Mouse (Mus musculus) stomach, embryonic 14.5 days (tissue): Measurements from ENCODE around the gene Rell1. TPM values are rescaled to one million over a fixed set of nuclear protein-coding genes. Genes with fewer than 3 reads are reported as not detected.

Experiments
- polyA plus RNA-seq: library from polyadenylated mRNA; unstranded; fragments of >200 nt; fragmentation: Nextera tagmentation; extraction: Ambion mirVana; gene quantifications from 2 replicates; pipeline ENCODE4 v1.2.1, GENCODE M21; 2014

Rell1 gene
- polyA plus RNA-seq, 1 experiment from 2014 or later: 14.3 TPM

Other genes starting within 250 kb of the Rell1 start
- gene 0610040J01Rik, start 156.5 kb downstream of the Rell1 start, polyA plus RNA-seq: 28.0 and 28.7 TPM in 2 replicates
- gene Pgm2, start 124.1 kb upstream of the Rell1 start, polyA plus RNA-seq: 33.2 and 34.4 TPM in 2 replicates
- gene Tbc1d1, start 187.4 kb upstream of the Rell1 start, polyA plus RNA-seq: 37.2 and 39.4 TPM in 2 replicates